Mouse (Mus musculus): ENCODE data around the gene Gm20388.

DNA sequence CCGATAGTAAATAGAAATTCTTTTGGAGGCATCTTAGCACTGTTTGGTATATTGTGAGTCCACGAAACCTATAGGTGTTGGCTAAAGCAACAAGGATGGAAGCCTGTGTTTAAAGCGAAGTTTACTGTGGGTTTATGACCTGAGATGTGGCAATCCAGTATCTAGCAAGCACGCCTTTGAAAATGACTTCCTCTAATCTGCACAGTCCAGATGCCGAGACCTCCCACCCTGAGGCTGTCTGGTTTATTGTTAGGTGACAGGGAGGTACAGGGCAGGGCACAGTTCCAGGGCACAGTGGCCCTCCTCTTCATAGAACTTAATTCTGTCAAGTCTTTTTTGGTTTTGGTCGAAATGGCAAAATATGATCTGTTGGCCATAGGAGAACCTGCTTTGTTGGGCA, 3166.6 kb downstream of the Gm20388 start:
- TF ChIP-seq EP300 (optimal IDR thresholded peaks at IDR 0.05) (no peak), CTCF (IDR thresholded peaks at IDR 0.05; ENCODE audit: low read depth) (no peak)
